Mouse (Mus musculus): ENCODE results near the gene Tyrobp. TPM values are rescaled to one million over a fixed set of nuclear protein-coding genes. Genes with fewer than 3 reads are reported as not detected.

Tyrobp gene
- polyA plus RNA-seq, 1 experiment from 2014 or later = 31.5 TPM

DNA sequence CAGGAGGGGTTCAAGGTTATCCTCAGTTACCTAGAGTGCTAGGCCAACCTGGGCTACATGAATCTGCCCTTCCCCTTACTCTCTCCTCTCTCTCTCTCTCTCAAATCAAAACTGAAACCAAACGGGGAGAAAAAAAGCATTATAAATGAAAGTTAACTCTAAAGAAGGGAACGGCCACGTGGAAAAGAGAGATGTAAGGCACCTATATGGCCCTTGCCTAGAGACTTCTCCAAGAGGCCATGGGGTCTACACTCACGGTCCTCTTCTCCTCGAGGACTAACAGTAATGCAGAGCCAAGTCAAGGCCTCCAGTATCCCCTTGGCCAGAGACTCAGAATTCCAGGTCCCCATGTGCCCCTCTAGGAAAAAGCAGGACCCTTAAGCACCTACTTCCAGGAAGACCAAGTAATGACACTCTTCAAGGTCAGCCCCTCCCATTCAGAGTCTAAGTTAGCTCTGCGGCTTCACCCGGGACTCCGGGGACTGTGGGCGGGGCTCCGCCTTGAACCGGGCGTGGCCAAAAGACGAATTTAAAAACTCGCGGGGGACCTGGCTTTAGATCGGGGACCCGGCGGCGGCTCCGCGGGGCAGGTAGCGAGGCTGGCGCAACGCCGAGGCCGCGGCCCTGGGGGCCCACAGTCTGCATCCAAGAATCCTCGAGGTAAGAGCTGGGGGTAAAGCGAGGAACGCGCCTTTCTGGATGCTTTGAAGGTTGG is 7.8 kb downstream of the Tyrobp start, which contains the start of gene Nfkbid:
TSS of gene Nfkbid (plus strand) at position 558 of the 715 bp plus-strand sequence.
- Histone ChIP-seq H3K36me3 (ENCODE audit: control insufficient read depth, insufficient read depth, low read length) (peaks cover 6% of the 10 kb centered on the region; the same call in 1 of the 2 replicates), H3K4me3 (ENCODE audit: low read length) (peak within 1 kb of the TSS; percentile 67), H3K9me3 (ENCODE audit: control insufficient read depth, low read length) (no peaks in the 10 kb centered on the region), H3K4me2 (ENCODE audit: low read length) (peak within 1 kb of the TSS; percentile 99), H3K27me3 (replicated peaks; ENCODE audit: control insufficient read depth, insufficient read depth, low read length) (no peaks in the 10 kb centered on the region), H3K9ac (ENCODE audit: low read depth, low read length) (peak within 1 kb of the TSS; percentile 77), H3K27ac (ENCODE audit: low read depth, low read length) (peak within 1 kb of the TSS; percentile 62), H3K4me1 (ENCODE audit: control insufficient read depth, insufficient read depth, low read depth, low read length) (peaks cover 11% of the 10 kb centered on the region)
- 10% methylated on average over 31 of the region's 31 CpGs for WGBS
- ATAC-seq = 0 out of 2 replicates have a peak, but pooled peaks have one; percentile 13

DNA sequence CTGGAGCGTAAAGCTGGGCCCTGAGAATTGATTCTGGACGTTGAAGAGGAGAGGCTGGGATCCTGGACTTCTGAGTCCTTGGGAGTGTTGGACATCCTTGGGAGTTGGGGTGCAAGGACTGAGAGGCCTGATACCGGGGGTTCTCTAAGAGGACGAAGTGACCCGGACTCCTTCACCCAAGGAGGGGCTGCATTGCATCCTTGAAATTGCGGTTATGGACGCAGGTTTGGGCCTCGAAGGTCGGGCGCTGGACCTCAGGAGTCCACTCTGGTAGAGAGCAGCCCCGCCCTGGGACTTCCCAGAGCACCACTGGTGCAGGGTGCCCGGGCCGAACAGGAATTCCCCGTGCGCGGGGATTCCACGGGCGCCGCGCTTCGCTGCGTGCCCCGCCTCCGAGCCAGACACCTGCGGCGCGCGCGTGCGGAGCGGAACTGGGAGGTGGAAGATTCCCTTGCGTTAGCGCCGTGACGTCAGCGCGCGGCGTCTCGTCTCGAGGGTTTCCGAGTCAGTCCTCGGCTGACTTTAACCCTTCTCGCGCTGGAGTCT is 8.4 kb downstream of the Tyrobp start:
- H3K36me3 ChIP-seq (ENCODE audit: control insufficient read depth, insufficient read depth, low read length) = peaks cover 8% of the 10 kb centered on the region; the same call in 1 of the 2 replicates
- peak; percentile 88 for ATAC-seq
- peak overlapping the region; percentile 99 for H3K4me2 ChIP-seq (ENCODE audit: low read length)
- H3K27ac ChIP-seq (ENCODE audit: low read depth, low read length) = peak overlapping the region; percentile 62
- H3K4me3 ChIP-seq (ENCODE audit: low read length) = peak overlapping the region; percentile 67
- peaks cover 11% of the 10 kb centered on the region for H3K4me1 ChIP-seq (ENCODE audit: control insufficient read depth, insufficient read depth, low read depth, low read length)
- no peaks in the 10 kb centered on the region for H3K27me3 ChIP-seq (replicated peaks; ENCODE audit: control insufficient read depth, insufficient read depth, low read length)
- under 1% methylated on average over 45 of the region's 45 CpGs for WGBS
- peak overlapping the region; percentile 77 for H3K9ac ChIP-seq (ENCODE audit: low read depth, low read length)
- no peaks in the 10 kb centered on the region for H3K9me3 ChIP-seq (ENCODE audit: control insufficient read depth, low read length)

DNA sequence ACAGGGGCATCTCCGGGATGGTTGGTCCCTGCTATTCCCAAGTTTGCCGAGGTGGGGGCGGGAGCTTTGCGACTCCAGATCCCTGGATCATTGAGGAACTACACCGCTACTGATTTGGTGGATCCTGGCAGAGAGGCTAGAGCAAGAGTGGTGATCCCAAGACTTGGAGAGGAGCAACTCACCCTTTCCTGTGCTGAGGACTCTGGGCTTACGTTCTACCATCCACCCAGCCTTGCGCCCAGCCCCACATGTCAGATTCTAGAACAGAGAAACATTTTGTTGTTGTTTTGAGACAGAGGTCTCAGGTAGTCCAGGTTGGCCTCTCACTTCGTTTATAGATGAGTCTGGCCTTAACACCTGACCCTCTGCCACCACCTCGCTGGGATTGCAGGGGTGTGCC is 9.0 kb downstream of the Tyrobp start:
- H3K27me3 ChIP-seq (replicated peaks; ENCODE audit: control insufficient read depth, insufficient read depth, low read length) = no peaks in the 10 kb centered on the region
- peak overlapping the region; percentile 62 for H3K27ac ChIP-seq (ENCODE audit: low read depth, low read length)
- H3K36me3 ChIP-seq (ENCODE audit: control insufficient read depth, insufficient read depth, low read length) = peaks cover 11% of the 10 kb centered on the region; the same call in 1 of the 2 replicates
- peaks cover 11% of the 10 kb centered on the region for H3K4me1 ChIP-seq (ENCODE audit: control insufficient read depth, insufficient read depth, low read depth, low read length)
- H3K9me3 ChIP-seq (ENCODE audit: control insufficient read depth, low read length) = no peaks in the 10 kb centered on the region
- 12% methylated on average over 9 of the region's 9 CpGs for WGBS
- peak overlapping the region; percentile 99 for H3K4me2 ChIP-seq (ENCODE audit: low read length)
- H3K4me3 ChIP-seq (ENCODE audit: low read length) = peak overlapping the region; percentile 67
- H3K9ac ChIP-seq (ENCODE audit: low read depth, low read length) = peak overlapping the region; percentile 77
- ATAC-seq = peak; percentile 38; the same call in 1 of the 2 replicates

DNA sequence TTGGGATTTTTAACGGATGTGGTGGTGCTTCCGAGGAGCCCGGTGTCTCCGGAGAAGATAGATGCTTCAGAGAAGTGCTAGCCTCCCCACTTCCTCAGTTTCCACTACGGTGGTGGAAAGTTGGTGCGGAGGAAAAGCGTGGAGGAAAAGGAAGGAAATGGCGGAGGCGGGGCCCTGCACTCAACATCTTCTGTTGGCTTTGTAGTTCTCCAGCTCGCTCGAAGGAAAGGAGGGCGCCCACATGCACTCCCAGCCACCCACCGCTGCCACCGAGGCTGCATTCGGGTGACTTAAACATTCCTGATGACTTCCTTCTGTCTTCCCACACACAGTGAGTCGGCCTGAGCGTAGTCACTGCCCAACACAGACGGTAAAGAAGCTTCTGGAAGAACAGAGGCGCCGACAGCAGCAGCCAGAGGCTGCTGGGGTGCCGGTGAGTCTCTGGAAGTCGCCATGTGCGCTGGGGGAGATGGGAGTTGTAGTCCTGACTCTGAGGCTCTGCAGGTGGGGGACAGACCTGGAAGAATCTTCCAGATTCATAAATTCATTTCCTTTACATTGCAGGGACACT is 9.6 kb downstream of the Tyrobp start:
- Histone ChIP-seq H3K9me3 (ENCODE audit: control insufficient read depth, low read length) (no peaks in the 10 kb centered on the region), H3K27ac (ENCODE audit: low read depth, low read length) (peak overlapping the region; percentile 59; the same call in 1 of the 2 replicates), H3K4me3 (ENCODE audit: low read length) (peak overlapping the region; percentile 67), H3K9ac (ENCODE audit: low read depth, low read length) (peak overlapping the region; percentile 77), H3K4me1 (ENCODE audit: control insufficient read depth, insufficient read depth, low read depth, low read length) (peaks cover 11% of the 10 kb centered on the region), H3K36me3 (ENCODE audit: control insufficient read depth, insufficient read depth, low read length) (peaks cover 11% of the 10 kb centered on the region; the same call in 1 of the 2 replicates), H3K4me2 (ENCODE audit: low read length) (peak overlapping the region; percentile 99), H3K27me3 (replicated peaks; ENCODE audit: control insufficient read depth, insufficient read depth, low read length) (no peaks in the 10 kb centered on the region)
- 0 out of 2 replicates have a peak, but pooled peaks have one; percentile 1 for ATAC-seq
- 43% methylated on average over 23 of the region's 23 CpGs for WGBS

DNA sequence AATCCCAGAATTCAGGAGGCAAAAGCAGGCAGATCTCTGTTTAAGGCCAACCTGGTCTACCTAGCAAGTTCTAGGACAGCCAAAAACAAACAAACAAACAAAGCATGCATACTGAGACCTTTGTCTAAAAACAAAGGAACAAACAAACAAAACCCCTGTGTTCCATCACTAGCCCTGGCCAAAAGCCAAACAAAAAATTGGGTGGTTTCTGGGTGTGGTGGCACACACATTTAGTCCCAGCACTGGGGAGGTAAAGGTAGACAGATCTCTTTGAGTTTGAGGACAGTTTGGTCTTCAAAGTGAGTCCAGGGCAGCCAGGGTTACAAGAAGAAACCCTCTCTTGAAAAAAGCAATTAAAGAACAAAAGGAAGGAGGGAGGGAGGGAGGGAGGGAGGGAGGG is 15.8 kb downstream of the Tyrobp start:
- Histone ChIP-seq H3K36me3 (ENCODE audit: control insufficient read depth, insufficient read depth, low read length) (peaks cover 11% of the 10 kb centered on the region; the same call in 1 of the 2 replicates), H3K4me3 (ENCODE audit: low read length) (no peak overlapping the region), H3K4me2 (ENCODE audit: low read length) (no peak overlapping the region), H3K4me1 (ENCODE audit: control insufficient read depth, insufficient read depth, low read depth, low read length) (0 out of 2 replicates have a peak, but pooled peaks cover 3% of the 10 kb centered on the region), H3K9ac (ENCODE audit: low read depth, low read length) (no peak overlapping the region), H3K9me3 (ENCODE audit: control insufficient read depth, low read length) (no peaks in the 10 kb centered on the region), H3K27me3 (replicated peaks; ENCODE audit: control insufficient read depth, insufficient read depth, low read length) (no peaks in the 10 kb centered on the region), H3K27ac (ENCODE audit: low read depth, low read length) (no peak overlapping the region)
- no peak for ATAC-seq

DNA sequence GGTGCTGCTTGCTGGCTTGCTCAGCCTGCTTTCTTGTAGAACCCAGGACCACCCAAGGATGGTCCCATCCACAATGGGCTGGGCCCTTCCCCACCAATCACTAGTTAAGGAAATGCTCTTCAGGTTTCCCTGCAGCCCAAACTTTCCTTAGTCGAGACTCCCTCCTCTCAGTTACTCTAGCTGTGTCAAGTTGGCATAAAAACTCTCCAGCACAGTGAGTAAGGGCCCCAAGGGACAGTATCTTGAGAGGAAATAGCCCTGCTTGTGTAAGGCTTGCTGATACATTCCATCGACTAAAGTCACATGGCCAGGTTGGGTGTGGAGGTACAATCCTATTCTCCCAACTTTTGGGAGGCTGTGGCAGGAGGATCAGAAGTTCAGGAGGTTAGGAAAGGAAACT is 16.6 kb downstream of the Tyrobp start:
- WGBS = 50% methylated on average over 2 of the region's 2 CpGs
- Histone ChIP-seq H3K9ac (ENCODE audit: low read depth, low read length) (no peak overlapping the region), H3K27ac (ENCODE audit: low read depth, low read length) (no peak overlapping the region), H3K9me3 (ENCODE audit: control insufficient read depth, low read length) (no peaks in the 10 kb centered on the region), H3K36me3 (ENCODE audit: control insufficient read depth, insufficient read depth, low read length) (peaks cover 16% of the 10 kb centered on the region), H3K4me1 (ENCODE audit: control insufficient read depth, insufficient read depth, low read depth, low read length) (0 out of 2 replicates have a peak, but pooled peaks cover 3% of the 10 kb centered on the region), H3K4me3 (ENCODE audit: low read length) (no peak overlapping the region), H3K4me2 (ENCODE audit: low read length) (no peak overlapping the region), H3K27me3 (replicated peaks; ENCODE audit: control insufficient read depth, insufficient read depth, low read length) (no peaks in the 10 kb centered on the region)
- ATAC-seq = no peak

DNA sequence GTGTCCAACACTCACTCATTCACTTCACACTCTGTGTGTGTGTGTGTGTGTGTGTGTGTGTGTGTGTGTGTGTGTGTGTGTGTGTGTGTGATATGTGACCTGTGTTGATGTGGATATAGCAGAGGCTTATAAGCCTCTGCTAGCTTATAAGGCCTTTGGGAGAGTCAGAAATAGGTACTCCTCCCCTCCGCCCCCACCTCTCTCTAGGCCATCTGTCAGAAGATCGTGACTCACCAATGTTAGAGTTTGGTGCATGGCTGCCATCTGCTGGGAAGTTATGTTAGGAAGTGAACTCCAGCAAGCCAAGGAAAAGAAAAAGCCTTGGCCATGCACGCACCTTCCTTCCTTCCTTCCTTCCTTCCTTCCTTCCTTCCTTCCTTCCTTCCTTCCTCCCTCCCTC is 18.2 kb downstream of the Tyrobp start:
- Histone ChIP-seq H3K4me1 (ENCODE audit: control insufficient read depth, insufficient read depth, low read depth, low read length) (0 out of 2 replicates have a peak, but pooled peaks cover 3% of the 10 kb centered on the region), H3K27me3 (replicated peaks; ENCODE audit: control insufficient read depth, insufficient read depth, low read length) (no peaks in the 10 kb centered on the region), H3K9ac (ENCODE audit: low read depth, low read length) (no peak overlapping the region), H3K36me3 (ENCODE audit: control insufficient read depth, insufficient read depth, low read length) (peaks cover 26% of the 10 kb centered on the region), H3K27ac (ENCODE audit: low read depth, low read length) (no peak overlapping the region), H3K4me2 (ENCODE audit: low read length) (no peak overlapping the region), H3K4me3 (ENCODE audit: low read length) (no peak overlapping the region), H3K9me3 (ENCODE audit: control insufficient read depth, low read length) (no peaks in the 10 kb centered on the region)
- peak; percentile 77 for ATAC-seq
- WGBS = 13% methylated on average over 3 of the region's 3 CpGs

DNA sequence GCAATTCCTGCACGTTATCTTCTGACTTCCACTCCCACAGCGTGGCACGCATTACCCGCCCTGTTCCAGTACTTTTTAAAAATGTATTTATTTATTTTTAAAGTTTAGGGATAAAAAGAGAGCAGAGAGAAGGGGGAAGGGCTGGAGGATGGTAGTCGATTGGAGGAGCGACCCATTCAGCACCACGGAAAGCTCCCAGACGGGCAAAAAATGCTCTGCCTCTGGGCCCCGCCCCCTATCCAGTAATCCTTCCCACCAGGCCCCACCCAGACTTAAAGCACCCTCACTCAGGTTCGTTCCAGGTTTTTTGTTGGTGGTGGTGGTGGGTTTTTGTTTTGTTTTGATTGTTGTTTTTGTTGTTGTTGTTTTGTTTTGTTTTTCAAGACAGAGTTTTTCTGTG is 20.7 kb downstream of the Tyrobp start:
- peaks cover 29% of the 10 kb centered on the region for H3K36me3 ChIP-seq (ENCODE audit: control insufficient read depth, insufficient read depth, low read length)
- 5% methylated on average over 10 of the region's 10 CpGs for WGBS
- no peaks in the 10 kb centered on the region for H3K27me3 ChIP-seq (replicated peaks; ENCODE audit: control insufficient read depth, insufficient read depth, low read length)
- no peak for ATAC-seq
- H3K4me3 ChIP-seq (ENCODE audit: low read length) = no peak overlapping the region
- no peak overlapping the region for H3K4me2 ChIP-seq (ENCODE audit: low read length)
- H3K27ac ChIP-seq (ENCODE audit: low read depth, low read length) = no peak overlapping the region
- 0 out of 2 replicates have a peak, but pooled peaks cover 3% of the 10 kb centered on the region for H3K4me1 ChIP-seq (ENCODE audit: control insufficient read depth, insufficient read depth, low read depth, low read length)
- H3K9me3 ChIP-seq (ENCODE audit: control insufficient read depth, low read length) = no peaks in the 10 kb centered on the region
- H3K9ac ChIP-seq (ENCODE audit: low read depth, low read length) = no peak overlapping the region

DNA sequence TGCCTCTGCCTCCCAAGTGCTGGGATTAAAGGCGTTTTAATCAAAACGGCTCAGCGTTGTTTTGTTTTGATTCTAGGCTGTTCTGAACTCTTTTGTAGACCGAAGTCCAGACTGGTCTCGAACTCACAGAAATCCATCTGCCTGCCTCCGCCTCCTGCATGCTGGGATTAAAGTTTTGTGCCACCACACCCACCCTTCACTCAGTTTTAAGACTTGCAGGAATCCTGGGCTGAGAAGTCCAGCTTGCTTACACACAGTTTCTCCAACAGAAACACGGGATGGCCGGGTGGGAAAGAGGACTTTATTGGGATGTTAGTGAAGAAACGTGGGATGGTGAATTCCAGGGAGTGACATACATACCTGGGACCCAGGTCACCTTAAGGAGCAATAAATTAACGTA is 21.1 kb downstream of the Tyrobp start:
- no peak overlapping the region for H3K27ac ChIP-seq (ENCODE audit: low read depth, low read length)
- H3K36me3 ChIP-seq (ENCODE audit: control insufficient read depth, insufficient read depth, low read length) = peaks cover 30% of the 10 kb centered on the region

More for the DNA sequence above, 21.1 kb downstream of the Tyrobp start:
- Histone ChIP-seq H3K4me1 (ENCODE audit: control insufficient read depth, insufficient read depth, low read depth, low read length) (0 out of 2 replicates have a peak, but pooled peaks cover 3% of the 10 kb centered on the region), H3K4me2 (ENCODE audit: low read length) (no peak overlapping the region), H3K9ac (ENCODE audit: low read depth, low read length) (no peak overlapping the region), H3K27me3 (replicated peaks; ENCODE audit: control insufficient read depth, insufficient read depth, low read length) (no peaks in the 10 kb centered on the region), H3K9me3 (ENCODE audit: control insufficient read depth, low read length) (no peaks in the 10 kb centered on the region), H3K4me3 (ENCODE audit: low read length) (no peak overlapping the region)
- ATAC-seq = no peak
- WGBS = 75% methylated on average over 10 of the region's 10 CpGs

All from hindbrain, embryonic 16.5 days (tissue).